Mouse (Mus musculus) gastrocnemius, adult 2 months (tissue): ENCODE results near the gene Ndufb2. TPM values are rescaled to one million over a fixed set of nuclear protein-coding genes. Genes with fewer than 3 reads are reported as not detected.

Source experiments
- DNase-seq: peaks from one replicate; pipeline ENCODE4 v3.0.0; 2022
- H3K27ac ChIP-seq: fragments of 200-600 bp; 2 replicates; pipeline ENCODE4 v1.8.1; 2022; ENCODE audit warnings: mild to moderate bottlenecking
- H3K4me3 ChIP-seq: fragments of 200-600 bp; 2 replicates; pipeline ENCODE4 v1.8.1; 2022; ENCODE audit warnings: mild to moderate bottlenecking, moderate library complexity
- CTCF ChIP-seq: fragments of 200-600 bp; IDR thresholded peaks from 2 replicates; pipeline ENCODE4 v1.8.1; 2022; ENCODE audit warnings: antibody characterized with exemption, mild to moderate bottlenecking, moderate library complexity
- intact Hi-C: fragments of 180-260 bp; cut with DNase I; formaldehyde crosslinking; loops from one replicate; pipeline ENCODE4 v1.15.1; 2025
- total RNA-seq, 2 experiments: library from RNA; stranded (reverse); gene quantifications; 2 replicates each; pipeline ENCODE4 v1.2.3; 2021

The Ndufb2 gene
- total RNA-seq, 2 experiments from 2014 or later = 378 to 498 TPM

GRCm38 (mm10) chr6:39600851-39601250 lies 8.5 kb downstream of the Ndufb2 start:
- DNase-seq = no peak
- TF ChIP-seq CTCF = no peak
- H3K27ac ChIP-seq = no peak overlapping the region
- intact Hi-C loops = no loop called here
- H3K4me3 ChIP-seq = no peak overlapping the region

DNA sequence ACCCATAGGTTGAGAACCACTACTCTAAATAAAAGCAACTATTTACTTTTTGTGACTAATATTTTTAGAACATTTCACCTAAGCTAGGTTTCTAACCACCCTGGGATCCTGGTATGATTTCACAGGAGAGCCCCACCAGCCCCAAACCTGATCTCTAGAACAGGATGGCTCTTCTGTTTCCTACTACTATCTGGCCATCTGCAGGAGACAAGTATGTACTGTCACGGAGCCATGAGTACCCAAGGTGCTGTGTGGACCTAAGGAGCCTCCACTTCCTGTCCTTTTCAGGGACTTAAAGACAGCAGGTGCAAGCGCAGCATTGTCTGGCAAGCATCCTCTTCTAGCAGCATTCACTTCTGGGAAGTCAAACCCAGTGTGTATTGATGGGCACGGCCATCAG lies 9.5 kb downstream of the Ndufb2 start:
- H3K4me3 ChIP-seq = no peak overlapping the region
- intact Hi-C loops = no loop called here
- no peak for DNase-seq
- no peak for TF ChIP-seq CTCF
- H3K27ac ChIP-seq = no peak overlapping the region

- TF ChIP-seq CTCF = no peak
- no peak for DNase-seq
Observed at GRCm38 (mm10) chr6:39604565-39604964, 12.2 kb downstream of the Ndufb2 start.

GRCm38 (mm10) chr6:39606056-39606455 lies 13.7 kb downstream of the Ndufb2 start:
- Histone ChIP-seq H3K4me3 (no peak overlapping the region), H3K27ac (no peak overlapping the region)
- DNase-seq = no peak
- no peak for TF ChIP-seq CTCF
- intact Hi-C loops = no loop called here

More at GRCm38 (mm10) chr6:39604565-39604964, 12.2 kb downstream of the Ndufb2 start:
- Histone ChIP-seq H3K27ac (no peak overlapping the region), H3K4me3 (no peak overlapping the region)
- intact Hi-C loops = no loop called here

DNA sequence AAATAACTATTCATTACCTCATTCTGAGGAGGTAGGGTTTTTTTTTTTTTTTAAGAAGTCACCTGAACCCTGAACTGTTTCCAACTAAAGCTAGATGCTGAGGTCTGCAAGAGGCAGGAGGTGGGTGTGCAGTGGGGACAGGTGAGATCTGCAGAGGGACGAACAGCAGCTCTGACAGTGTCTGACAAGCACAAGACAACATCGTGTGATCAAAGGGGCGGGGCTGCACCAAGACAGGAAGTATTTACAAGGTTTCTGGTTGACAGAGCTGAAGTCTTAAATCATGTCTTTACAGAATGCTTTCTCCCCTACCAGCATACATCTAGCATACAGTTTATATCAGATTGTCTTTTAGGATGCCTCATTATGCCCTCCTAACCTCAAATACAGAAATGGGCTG lies 14.5 kb downstream of the Ndufb2 start:
- intact Hi-C loops = no loop called here

GRCm38 (mm10) chr6:39607365-39607764 lies 15.0 kb downstream of the Ndufb2 start:
- H3K27ac ChIP-seq = no peak overlapping the region
- no peak for DNase-seq
- no peak overlapping the region for H3K4me3 ChIP-seq
- intact Hi-C loops = no loop called here
- TF ChIP-seq CTCF = no peak

More for the DNA sequence above, 14.5 kb downstream of the Ndufb2 start:
- no peak overlapping the region for H3K27ac ChIP-seq
- no peak overlapping the region for H3K4me3 ChIP-seq
- no peak for DNase-seq
- TF ChIP-seq CTCF = no peak

DNA sequence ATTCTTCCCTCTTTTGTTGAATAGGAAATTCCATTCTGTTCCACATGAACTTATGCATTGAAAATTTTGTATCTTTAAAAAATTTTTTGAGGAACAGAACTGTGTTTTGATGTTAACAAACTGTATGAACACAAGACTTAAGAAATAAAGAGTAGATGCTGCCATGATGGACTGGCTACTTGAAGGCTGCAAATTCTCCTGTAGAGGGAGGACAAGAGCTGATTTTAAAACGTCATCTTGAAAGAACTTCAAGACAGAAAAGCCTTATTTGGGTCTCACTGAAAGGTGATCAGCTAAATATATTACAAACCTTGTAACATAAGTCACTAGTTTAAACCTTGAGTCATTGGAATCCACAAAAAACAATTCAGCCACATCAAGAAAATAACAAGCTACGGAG lies 17.8 kb downstream of the Ndufb2 start:
- H3K27ac ChIP-seq = no peak overlapping the region
- peak; percentile 23; the same call in 1 of the 2 replicates for TF ChIP-seq CTCF
- intact Hi-C loops = no loop called here
- H3K4me3 ChIP-seq = no peak overlapping the region
- DNase-seq = no peak

GRCm38 (mm10) chr6:39611296-39611695 lies 18.9 kb downstream of the Ndufb2 start:
- DNase-seq = no peak
- Histone ChIP-seq H3K27ac (no peak overlapping the region), H3K4me3 (no peak overlapping the region)
- intact Hi-C loops = no loop called here
- TF ChIP-seq CTCF = no peak

Other genes with a start within 250 kb of the Ndufb2 start
- 10 to 100 TPM; 14.2 to 15.9 TPM for gene Slc37a3, start 214.9 kb upstream of the Ndufb2 start, total RNA-seq
- under 1 TPM in 1 of 2 experiments, not detected in 1; 0.14 TPM for gene Rab19, start 211.4 kb upstream of the Ndufb2 start, total RNA-seq
- 10 to 100 TPM; 16.0 to 17.8 TPM for gene Mkrn1, start 172.1 kb upstream of the Ndufb2 start, total RNA-seq
- 1 to 10 TPM; 3.3 to 4.4 TPM for gene Dennd2a, start 34.7 kb upstream of the Ndufb2 start, total RNA-seq
- gene Adck2, start 18.7 kb upstream of the Ndufb2 start, total RNA-seq = 1 to 10 TPM; 5.3 to 6.2 TPM
- gene Gm42420, start 6.8 kb upstream of the Ndufb2 start, total RNA-seq = under 1 TPM in 1 of 2 experiments, not detected in 1; 0.66 TPM
- gene Braf, start 132.9 kb downstream of the Ndufb2 start, total RNA-seq = 1 to 10 TPM; 6.5 to 8.1 TPM
- gene Mrps33, start 218.4 kb downstream of the Ndufb2 start, total RNA-seq = 10 to 100 TPM; 48.4 to 70.0 TPM